Mouse (Mus musculus): ENCODE measurements at regions not wholly inside any gene's neighbourhood (a gene's known extent, or its start where the extent isn't known, plus 50 kb on each side); places are given as distances from the start of the nearest gene placed in this dataset.
A peak's percentile ranks its signal among the peaks of the same experiment; 100 is the strongest.

GRCm38 (mm10) chr12:26130011-26130410 is 285.0 kb downstream of the Rnf144a start:
- Histone ChIP-seq H3K36me3 (no peaks in the 10 kb centered on the region), H3K9me3 (no peaks in the 10 kb centered on the region), H3K4me3 (no peak overlapping the region), H3K4me2 (no peak overlapping the region), H3K4me1 (0 out of 2 replicates have a peak, but pooled peaks cover 8% of the 10 kb centered on the region), H3K9ac (no peak overlapping the region), H3K27ac (no peak overlapping the region), H3K27me3 (no peaks in the 10 kb centered on the region)
- WGBS = 79% methylated on average over 3 of the region's 3 CpGs
- ATAC-seq (ENCODE audit: borderline replicate concordance, extremely low read depth, low FRiP score, low TSS enrichment) = no peak

- 0 out of 2 replicates have a peak, but pooled peaks cover 8% of the 10 kb centered on the region for H3K4me1 ChIP-seq
- WGBS = 43% methylated on average over 4 of the region's 4 CpGs
- no peak overlapping the region for H3K4me2 ChIP-seq
- H3K4me3 ChIP-seq = no peak overlapping the region
- H3K27me3 ChIP-seq = no peaks in the 10 kb centered on the region
- no peak overlapping the region for H3K27ac ChIP-seq
- no peak for ATAC-seq (ENCODE audit: borderline replicate concordance, extremely low read depth, low FRiP score, low TSS enrichment)
- H3K36me3 ChIP-seq = no peaks in the 10 kb centered on the region
- H3K9me3 ChIP-seq = no peaks in the 10 kb centered on the region
- H3K9ac ChIP-seq = no peak overlapping the region
These were observed 285.5 kb downstream of the Rnf144a start for GRCm38 (mm10) chr12:26129511-26129910.

GRCm38 (mm10) chr12:26128851-26129250 is 286.2 kb downstream of the Rnf144a start:
- ATAC-seq (ENCODE audit: borderline replicate concordance, extremely low read depth, low FRiP score, low TSS enrichment) = no peak
- 0 out of 2 replicates have a peak, but pooled peaks cover 8% of the 10 kb centered on the region for H3K4me1 ChIP-seq
- H3K9me3 ChIP-seq = no peaks in the 10 kb centered on the region
- no peaks in the 10 kb centered on the region for H3K36me3 ChIP-seq
- H3K27ac ChIP-seq = no peak overlapping the region
- H3K27me3 ChIP-seq = no peaks in the 10 kb centered on the region
- H3K9ac ChIP-seq = no peak overlapping the region
- H3K4me3 ChIP-seq = no peak overlapping the region
- no peak overlapping the region for H3K4me2 ChIP-seq

- H3K9ac ChIP-seq = no peak overlapping the region
- H3K27ac ChIP-seq = 0 out of 2 replicates have a peak overlapping the region, but pooled peaks have one; percentile 20
- 66% methylated on average over 9 of the region's 9 CpGs for WGBS
- H3K4me3 ChIP-seq = no peak overlapping the region
- ATAC-seq (ENCODE audit: borderline replicate concordance, extremely low read depth, low FRiP score, low TSS enrichment) = no peak
- H3K36me3 ChIP-seq = no peaks in the 10 kb centered on the region
- no peaks in the 10 kb centered on the region for H3K9me3 ChIP-seq
- 0 out of 2 replicates have a peak, but pooled peaks cover 8% of the 10 kb centered on the region for H3K4me1 ChIP-seq
- H3K27me3 ChIP-seq = no peaks in the 10 kb centered on the region
- no peak overlapping the region for H3K4me2 ChIP-seq
These were observed 288.8 kb downstream of the Rnf144a start for GRCm38 (mm10) chr12:26126260-26126659.

- Histone ChIP-seq H3K9ac (no peak overlapping the region), H3K27ac (no peak overlapping the region), H3K4me3 (no peak overlapping the region), H3K9me3 (no peaks in the 10 kb centered on the region), H3K27me3 (no peaks in the 10 kb centered on the region), H3K4me2 (no peak overlapping the region), H3K36me3 (no peaks in the 10 kb centered on the region), H3K4me1 (0 out of 2 replicates have a peak, but pooled peaks cover 8% of the 10 kb centered on the region)
- WGBS = 84% methylated on average over 2 of the region's 2 CpGs
- ATAC-seq (ENCODE audit: borderline replicate concordance, extremely low read depth, low FRiP score, low TSS enrichment) = no peak
These were observed 290.8 kb downstream of the Rnf144a start for GRCm38 (mm10) chr12:26124211-26124610.

GRCm38 (mm10) chr12:26115339-26115912 is 299.6 kb downstream of the Rnf144a start:
- Histone ChIP-seq H3K9ac (no peak overlapping the region), H3K27me3 (no peaks in the 10 kb centered on the region), H3K4me1 (peaks cover 10% of the 10 kb centered on the region), H3K36me3 (no peaks in the 10 kb centered on the region), H3K9me3 (no peaks in the 10 kb centered on the region), H3K27ac (no peak overlapping the region), H3K4me2 (no peak overlapping the region), H3K4me3 (no peak overlapping the region)
- ATAC-seq (ENCODE audit: borderline replicate concordance, extremely low read depth, low FRiP score, low TSS enrichment) = no peak
- WGBS = 60% methylated on average over 9 of the region's 9 CpGs

- Histone ChIP-seq H3K27me3 (no peaks in the 10 kb centered on the region), H3K9ac (no peak overlapping the region), H3K4me1 (peaks cover 10% of the 10 kb centered on the region), H3K4me2 (no peak overlapping the region), H3K36me3 (no peaks in the 10 kb centered on the region), H3K9me3 (no peaks in the 10 kb centered on the region), H3K4me3 (no peak overlapping the region), H3K27ac (peak overlapping the region; percentile 19; the same call in 1 of the 2 replicates)
- 66% methylated on average over 8 of the region's 8 CpGs for WGBS
- ATAC-seq (ENCODE audit: borderline replicate concordance, extremely low read depth, low FRiP score, low TSS enrichment) = no peak
These were observed 302.7 kb downstream of the Rnf144a start for GRCm38 (mm10) chr12:26112166-26113019.

GRCm38 (mm10) chr12:26109866-26110265 is 305.2 kb downstream of the Rnf144a start:
- Histone ChIP-seq H3K27me3 (no peaks in the 10 kb centered on the region), H3K4me1 (peaks cover 10% of the 10 kb centered on the region), H3K4me3 (no peak overlapping the region), H3K9ac (no peak overlapping the region), H3K4me2 (no peak overlapping the region), H3K27ac (no peak overlapping the region), H3K36me3 (no peaks in the 10 kb centered on the region), H3K9me3 (no peaks in the 10 kb centered on the region)
- 85% methylated on average over 6 of the region's 6 CpGs for WGBS
- no peak for ATAC-seq (ENCODE audit: borderline replicate concordance, extremely low read depth, low FRiP score, low TSS enrichment)

- 58% methylated on average over 3 of the region's 3 CpGs for WGBS
- H3K4me2 ChIP-seq = no peak overlapping the region
- no peaks in the 10 kb centered on the region for H3K9me3 ChIP-seq
- no peaks in the 10 kb centered on the region for H3K27me3 ChIP-seq
- H3K9ac ChIP-seq = no peak overlapping the region
- H3K4me1 ChIP-seq = no peaks in the 10 kb centered on the region
- H3K36me3 ChIP-seq = no peaks in the 10 kb centered on the region
- no peak overlapping the region for H3K4me3 ChIP-seq
- ATAC-seq (ENCODE audit: borderline replicate concordance, extremely low read depth, low FRiP score, low TSS enrichment) = no peak; the same call in 1 of the 2 replicates
- no peak overlapping the region for H3K27ac ChIP-seq
These were observed 310.7 kb downstream of the Rnf144a start for GRCm38 (mm10) chr12:26104372-26104771.

- Histone ChIP-seq H3K27me3 (no peaks in the 10 kb centered on the region), H3K9me3 (no peaks in the 10 kb centered on the region), H3K4me2 (no peak overlapping the region), H3K9ac (no peak overlapping the region), H3K27ac (no peak overlapping the region), H3K4me3 (no peak overlapping the region), H3K4me1 (no peaks in the 10 kb centered on the region), H3K36me3 (no peaks in the 10 kb centered on the region)
- no peak for ATAC-seq (ENCODE audit: borderline replicate concordance, extremely low read depth, low FRiP score, low TSS enrichment)
- WGBS = 79% methylated on average over 4 of the region's 4 CpGs
These were observed 312.7 kb downstream of the Rnf144a start for GRCm38 (mm10) chr12:26102384-26102783.

- Histone ChIP-seq H3K9me3 (no peaks in the 10 kb centered on the region), H3K27ac (no peak overlapping the region), H3K27me3 (no peaks in the 10 kb centered on the region), H3K4me1 (no peaks in the 10 kb centered on the region), H3K4me2 (no peak overlapping the region), H3K9ac (no peak overlapping the region), H3K4me3 (no peak overlapping the region), H3K36me3 (no peaks in the 10 kb centered on the region)
- no peak for ATAC-seq (ENCODE audit: borderline replicate concordance, extremely low read depth, low FRiP score, low TSS enrichment)
- 66% methylated on average over 2 of the region's 2 CpGs for WGBS
These were observed 314.9 kb downstream of the Rnf144a start for GRCm38 (mm10) chr12:26100140-26100539.

- H3K27me3 ChIP-seq = no peaks in the 10 kb centered on the region
- no peaks in the 10 kb centered on the region for H3K36me3 ChIP-seq
- no peak overlapping the region for H3K4me2 ChIP-seq
- WGBS = 80% methylated on average over 5 of the region's 5 CpGs
- no peak overlapping the region for H3K27ac ChIP-seq
- H3K9me3 ChIP-seq = no peaks in the 10 kb centered on the region
- H3K9ac ChIP-seq = no peak overlapping the region
- no peak for ATAC-seq (ENCODE audit: borderline replicate concordance, extremely low read depth, low FRiP score, low TSS enrichment)
- no peak overlapping the region for H3K4me3 ChIP-seq
- H3K4me1 ChIP-seq = no peaks in the 10 kb centered on the region
These were observed 315.9 kb downstream of the Rnf144a start for GRCm38 (mm10) chr12:26099176-26099575.
